Mouse (Mus musculus) midbrain, embryonic 16.5 days (tissue): ENCODE results near the gene Alpi. TPM values are rescaled to one million over a fixed set of nuclear protein-coding genes. Genes with fewer than 3 reads are reported as not detected.

Source experiments
- ATAC-seq: fragments of 200-750 bp; cut with Nextera tagmentation; 2 replicates; pipeline ENCODE4 v1.8.0; 2017; ENCODE audit warnings: moderate TSS enrichment
- H3K27ac ChIP-seq: fragments of 300-500 bp; sonication (generic); 2 replicates; pipeline ENCODE4 v1.5.1; 2014; ENCODE audit warnings: mild to moderate bottlenecking, low read length, mixed read lengths
- H3K27me3 ChIP-seq: fragments of 300-500 bp; sonication (generic); 2 replicates; pipeline ENCODE4 v1.6.1; 2014; ENCODE audit warnings: low read depth, low read length, mixed read lengths; ENCODE audit not compliant: control insufficient read depth, insufficient read depth
- H3K36me3 ChIP-seq: fragments of 300-500 bp; sonication (generic); 2 replicates; pipeline ENCODE4 v1.6.1; 2014; ENCODE audit warnings: mild to moderate bottlenecking, low read length, moderate library complexity, mixed read lengths; ENCODE audit not compliant: control insufficient read depth, insufficient read depth
- H3K4me1 ChIP-seq: fragments of 300-500 bp; sonication (generic); 2 replicates; pipeline ENCODE4 v1.6.1; 2014; ENCODE audit warnings: mild to moderate bottlenecking, low read length, mixed read lengths; ENCODE audit not compliant: control insufficient read depth, insufficient read depth
- H3K4me2 ChIP-seq: fragments of 300-500 bp; sonication (generic); 2 replicates; pipeline ENCODE4 v1.6.1; 2014; ENCODE audit warnings: mild to moderate bottlenecking, low read length, mixed read lengths
- H3K4me3 ChIP-seq: fragments of 300-500 bp; sonication (generic); 2 replicates; pipeline ENCODE4 v1.5.1; 2014; ENCODE audit warnings: low read depth, mild to moderate bottlenecking, low read length, moderate library complexity, mixed read lengths
- H3K9ac ChIP-seq: fragments of 300-500 bp; sonication (generic); 2 replicates; pipeline ENCODE4 v1.6.1; 2014; ENCODE audit warnings: low read depth, low read length, mixed read lengths
- H3K9me3 ChIP-seq: fragments of 300-500 bp; sonication (generic); replicated peaks from 2 replicates; pipeline ENCODE4 v1.6.1; 2014; ENCODE audit warnings: mild to moderate bottlenecking, low read length, mixed read lengths; ENCODE audit not compliant: control insufficient read depth, poor library complexity, severe bottlenecking
- WGBS: fragments of 180-500 bp; shearing (Covaris S2); extraction: QIAGEN DNeasy Blood & Tissue Kit; methylation state at CpG from one replicate; pipeline ENCODE4 v1.1.7; 2014; 5-methylcytosine and 5-hydroxymethylcytosine counted together
- polyA plus RNA-seq: library from polyadenylated mRNA; unstranded; fragments of >200 nt; fragmentation: Nextera tagmentation; extraction: Ambion mirVana; gene quantifications from 2 replicates; pipeline ENCODE4 v1.2.1, GENCODE M21; 2015

The Alpi gene
- polyA plus RNA-seq, 1 experiment from 2014 or later = not detected

DNA sequence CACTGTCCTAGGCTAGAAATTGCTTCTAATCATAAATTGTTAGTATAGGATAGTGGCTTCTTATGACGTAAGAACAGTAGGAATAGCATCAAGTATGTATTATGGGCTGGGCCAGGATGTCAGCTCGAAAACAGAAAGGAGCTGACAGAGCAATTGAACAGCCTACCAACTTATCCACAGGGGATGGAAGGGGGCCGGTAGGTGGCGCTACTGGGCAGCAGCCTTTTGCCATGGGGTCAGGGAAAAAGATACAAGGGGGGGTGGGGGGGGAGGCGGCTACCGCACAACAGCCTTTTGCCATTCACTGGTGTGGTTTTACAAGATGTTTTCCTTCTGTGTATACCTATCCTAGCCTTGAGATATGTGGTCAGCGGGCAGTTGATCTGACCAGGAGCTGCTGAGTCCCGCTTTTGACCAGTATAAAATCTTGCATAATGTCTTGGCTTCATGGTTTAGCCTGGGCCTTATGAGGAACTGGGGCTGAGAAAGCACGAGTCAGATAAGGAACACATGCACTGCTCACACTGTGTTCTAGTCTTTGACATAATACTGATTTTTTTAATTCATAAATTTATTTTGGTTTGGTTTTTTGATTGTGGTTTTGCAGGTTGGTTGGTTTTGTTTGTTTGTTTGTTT, 10.4 kb upstream of the Alpi start:
- Histone ChIP-seq H3K9me3 (no peaks in the 10 kb centered on the region), H3K4me2 (no peak overlapping the region), H3K4me3 (no peak overlapping the region), H3K36me3 (no peaks in the 10 kb centered on the region), H3K27me3 (no peaks in the 10 kb centered on the region), H3K9ac (no peak overlapping the region), H3K27ac (no peak overlapping the region), H3K4me1 (no peaks in the 10 kb centered on the region)
- no peak for ATAC-seq
- WGBS = 33% methylated on average over 9 of the region's 9 CpGs

DNA sequence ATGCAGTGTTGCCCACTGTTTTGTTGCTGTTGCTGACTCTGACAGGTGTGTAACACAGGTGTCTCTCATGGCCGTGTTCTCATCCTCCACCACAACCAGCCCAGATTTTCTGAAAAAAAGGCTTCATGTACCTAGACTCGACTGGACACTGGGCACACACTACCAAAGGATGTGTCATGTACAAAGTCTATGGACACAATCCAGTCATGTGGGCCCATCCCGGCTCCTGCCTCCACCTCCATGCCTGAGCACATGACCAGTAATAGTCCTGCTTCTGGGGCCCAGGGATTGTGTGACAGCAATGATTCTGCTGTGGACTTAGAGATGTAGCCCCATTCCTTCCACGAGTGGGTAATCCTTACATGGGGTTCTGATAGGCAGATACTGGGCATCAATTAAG, 7.2 kb upstream of the Alpi start:
- no peak for ATAC-seq
- Histone ChIP-seq H3K4me1 (no peaks in the 10 kb centered on the region), H3K27ac (no peak overlapping the region), H3K9me3 (no peaks in the 10 kb centered on the region), H3K36me3 (no peaks in the 10 kb centered on the region), H3K4me3 (no peak overlapping the region), H3K27me3 (no peaks in the 10 kb centered on the region), H3K9ac (no peak overlapping the region), H3K4me2 (no peak overlapping the region)
- WGBS = 95% methylated on average over 4 of the region's 4 CpGs

DNA sequence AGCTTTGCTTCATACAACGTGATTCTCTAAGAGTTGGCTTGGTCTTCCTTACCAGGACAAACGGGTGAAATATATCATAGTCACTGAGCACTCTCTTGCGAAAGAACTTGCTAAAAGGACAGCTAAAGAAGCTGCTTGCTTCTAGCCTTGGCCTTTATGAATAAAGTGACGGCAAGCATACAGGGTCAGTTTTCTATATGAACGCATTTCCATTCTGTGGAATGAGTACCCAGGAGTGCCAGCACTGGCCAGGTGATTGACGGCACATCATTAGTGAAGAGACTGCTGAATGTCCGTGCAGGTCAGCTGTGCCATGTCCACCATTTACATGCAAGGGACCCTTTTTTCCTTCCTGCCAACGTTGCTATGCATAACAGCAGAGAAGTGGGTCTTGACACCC, 5.1 kb upstream of the Alpi start:
- Histone ChIP-seq H3K4me1 (no peaks in the 10 kb centered on the region), H3K9ac (no peak overlapping the region), H3K27me3 (no peaks in the 10 kb centered on the region), H3K4me2 (no peak overlapping the region), H3K27ac (no peak overlapping the region), H3K9me3 (no peaks in the 10 kb centered on the region), H3K4me3 (no peak overlapping the region), H3K36me3 (no peaks in the 10 kb centered on the region)
- no peak for ATAC-seq
- 81% methylated on average over 8 of the region's 8 CpGs for WGBS

DNA sequence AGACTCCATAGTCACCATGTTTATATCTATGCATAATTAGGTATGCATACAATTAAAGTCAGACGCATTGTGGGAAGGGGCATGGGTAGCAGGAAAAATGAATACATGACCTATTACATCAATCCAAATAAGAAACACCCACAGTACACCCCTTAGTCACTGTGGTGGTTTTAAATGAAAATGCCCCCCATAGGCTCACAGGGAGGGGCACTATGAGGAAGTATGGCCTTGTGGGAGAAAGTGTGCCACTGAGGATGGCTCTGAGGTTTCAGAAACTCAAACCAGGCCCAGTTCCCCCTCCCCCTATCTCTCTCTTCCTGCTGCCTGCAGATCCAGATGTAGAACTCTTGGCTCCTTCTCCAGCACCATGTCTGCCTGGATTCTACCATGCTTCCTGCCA, 2.5 kb upstream of the Alpi start:
- no peaks in the 10 kb centered on the region for H3K4me1 ChIP-seq
- no peak for ATAC-seq
- H3K4me3 ChIP-seq = no peak overlapping the region
- H3K4me2 ChIP-seq = no peak overlapping the region
- no peaks in the 10 kb centered on the region; the same call in 1 of the 2 replicates for H3K27me3 ChIP-seq
- no peak overlapping the region for H3K27ac ChIP-seq
- no peaks in the 10 kb centered on the region for H3K9me3 ChIP-seq
- no peaks in the 10 kb centered on the region for H3K36me3 ChIP-seq
- WGBS = 70% methylated on average over 1 of the region's 1 CpGs
- H3K9ac ChIP-seq = no peak overlapping the region

DNA sequence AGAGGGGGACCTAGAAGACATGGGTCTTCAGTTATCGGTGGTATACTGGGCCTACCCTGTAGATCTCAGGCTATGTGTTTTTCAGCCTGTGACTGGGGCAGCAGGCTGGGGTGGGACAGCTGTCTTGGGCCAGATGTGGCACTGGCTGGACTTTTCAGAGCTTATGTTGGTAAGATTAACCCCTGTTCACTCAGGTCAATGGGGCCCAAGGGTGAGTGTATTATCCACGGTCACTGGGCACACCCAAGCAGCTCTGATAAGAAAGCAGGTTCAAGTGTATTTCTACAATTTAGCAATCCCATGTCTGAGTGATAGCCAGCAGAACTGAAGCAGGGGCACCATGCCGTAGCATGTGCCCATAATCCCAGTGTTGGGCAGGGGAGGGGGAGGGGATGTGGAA, 708 bp upstream of the Alpi start:
- no peak for ATAC-seq

DNA sequence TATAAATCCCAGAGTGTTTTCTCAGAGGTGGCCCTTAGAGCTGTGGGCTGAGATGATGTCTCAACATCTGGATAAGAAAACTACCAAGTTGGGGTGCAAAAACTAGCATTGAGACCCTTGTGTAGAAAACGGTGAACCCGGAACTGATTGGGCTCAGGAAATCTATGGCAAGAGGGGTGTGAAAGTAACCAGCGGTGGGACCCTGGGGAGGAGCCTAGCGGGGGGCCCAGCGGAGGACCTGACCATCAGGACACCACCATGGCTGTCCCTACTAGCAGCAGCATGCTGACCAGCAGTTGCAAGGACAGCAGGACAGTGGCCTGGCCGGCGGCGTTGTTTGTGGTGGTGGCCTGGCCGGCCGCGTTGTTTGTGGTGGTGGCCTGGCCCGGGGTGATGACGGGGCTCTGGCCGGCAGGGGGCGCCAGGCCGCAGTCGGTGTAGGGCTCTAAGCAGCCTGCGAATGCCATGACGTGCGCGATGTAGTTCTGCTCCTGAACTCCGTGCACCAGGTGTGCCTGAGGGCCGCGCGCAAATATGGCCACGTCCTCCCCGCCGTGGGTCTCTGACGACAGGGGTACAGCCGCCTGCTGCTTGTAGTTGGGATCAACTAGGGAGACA, 2.9 kb downstream of the Alpi start:
- Histone ChIP-seq H3K4me1 (no peaks in the 10 kb centered on the region), H3K36me3 (no peaks in the 10 kb centered on the region), H3K27me3 (no peaks in the 10 kb centered on the region; the same call in 1 of the 2 replicates), H3K9me3 (no peaks in the 10 kb centered on the region), H3K27ac (no peak overlapping the region), H3K4me3 (no peak overlapping the region), H3K4me2 (peak overlapping the region; percentile 13; the same call in 1 of the 2 replicates), H3K9ac (no peak overlapping the region)
- 15% methylated on average over 30 of the region's 30 CpGs for WGBS
- ATAC-seq = peak; percentile 51; the same call in 1 of the 2 replicates

More for the DNA sequence above, 708 bp upstream of the Alpi start:
- WGBS = 74% methylated on average over 3 of the region's 3 CpGs
- Histone ChIP-seq H3K27me3 (no peaks in the 10 kb centered on the region; the same call in 1 of the 2 replicates), H3K4me2 (no peak overlapping the region), H3K4me1 (no peaks in the 10 kb centered on the region), H3K27ac (no peak overlapping the region), H3K36me3 (no peaks in the 10 kb centered on the region), H3K9me3 (no peaks in the 10 kb centered on the region), H3K4me3 (no peak overlapping the region), H3K9ac (no peak overlapping the region)

DNA sequence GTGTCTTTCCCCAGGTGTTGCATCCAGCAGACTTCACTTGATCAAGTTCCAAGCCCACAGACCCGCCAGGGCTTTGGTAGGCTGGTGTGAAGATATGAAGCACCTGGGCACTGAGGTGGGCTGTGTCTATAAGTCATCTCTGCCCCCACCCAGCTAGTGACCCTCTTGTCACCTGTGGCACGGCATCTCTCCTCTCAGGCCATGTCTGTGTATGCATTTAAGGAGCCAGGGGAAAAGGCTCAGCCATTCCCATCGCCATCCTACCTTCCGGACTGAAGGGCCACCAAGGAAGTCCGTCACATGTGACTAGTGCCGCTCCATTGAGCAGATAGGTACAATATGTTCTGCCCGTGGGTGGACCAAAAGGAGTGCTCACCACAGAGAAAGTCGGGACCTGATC, 5.8 kb downstream of the Alpi start:
- no peak overlapping the region for H3K9ac ChIP-seq
- no peaks in the 10 kb centered on the region; the same call in 1 of the 2 replicates for H3K27me3 ChIP-seq
- no peak overlapping the region for H3K4me3 ChIP-seq
- no peak overlapping the region for H3K27ac ChIP-seq
- no peak for ATAC-seq
- no peak overlapping the region for H3K4me2 ChIP-seq
- WGBS = 78% methylated on average over 8 of the region's 8 CpGs
- H3K4me1 ChIP-seq = no peaks in the 10 kb centered on the region
- H3K9me3 ChIP-seq = no peaks in the 10 kb centered on the region
- H3K36me3 ChIP-seq = no peaks in the 10 kb centered on the region

DNA sequence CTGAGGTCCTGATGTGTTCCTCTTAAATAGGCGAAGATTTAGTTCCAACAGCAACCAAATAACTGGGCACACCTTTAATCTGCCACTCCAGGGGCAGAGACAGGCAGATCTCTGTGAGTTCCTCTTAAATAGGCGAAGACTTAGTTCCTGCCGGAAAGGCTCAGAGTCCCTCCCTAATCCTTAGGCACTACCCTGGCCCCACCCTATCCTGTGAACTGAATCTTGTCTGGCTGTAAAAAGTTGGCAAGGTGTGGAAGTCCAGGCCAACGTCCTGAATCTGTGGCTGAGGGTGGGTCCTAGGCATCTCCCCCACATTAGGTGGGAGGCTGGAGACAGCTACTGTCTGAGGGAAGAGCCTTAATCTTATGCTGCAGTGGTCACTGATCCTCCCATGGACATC, 11.6 kb downstream of the Alpi start, which contains the start of gene Alppl2:
Gene Alppl2 (minus strand): TSS at position 101 of the 400 bp plus-strand sequence.
- Histone ChIP-seq H3K27me3 (no peaks in the 10 kb centered on the region), H3K4me1 (no peaks in the 10 kb centered on the region), H3K9ac (no peak within 1 kb of the TSS), H3K4me3 (no peak within 1 kb of the TSS), H3K36me3 (no peaks in the 10 kb centered on the region), H3K4me2 (no peak within 1 kb of the TSS), H3K9me3 (0 out of 2 replicates have a peak, but pooled peaks cover 2% of the 10 kb centered on the region), H3K27ac (no peak within 1 kb of the TSS)
- WGBS = 84% methylated on average over 4 of the region's 4 CpGs
- ATAC-seq = no peak

DNA sequence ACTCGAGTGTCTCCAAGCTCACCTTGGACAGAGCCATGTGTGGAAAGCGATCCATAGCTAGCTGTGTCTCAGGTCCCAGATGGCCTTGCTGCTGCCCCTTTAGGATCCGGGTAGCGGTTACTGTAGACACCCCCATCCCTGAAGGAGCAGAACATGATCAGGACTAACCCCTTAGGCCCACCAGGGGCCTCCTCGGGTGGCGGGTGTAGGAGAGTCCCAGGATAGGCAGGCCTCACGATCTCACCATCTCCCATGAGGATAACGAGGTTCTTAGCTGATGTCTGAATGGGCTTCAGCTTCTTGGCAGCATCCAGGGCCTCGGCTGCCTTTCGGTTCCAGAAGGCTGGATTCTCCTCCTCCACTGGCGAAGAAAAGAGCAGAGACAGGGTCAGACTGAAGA, 12.2 kb downstream of the Alpi start:
- 0 out of 2 replicates have a peak, but pooled peaks cover 2% of the 10 kb centered on the region for H3K9me3 ChIP-seq
- H3K27ac ChIP-seq = no peak overlapping the region
- WGBS = 89% methylated on average over 11 of the region's 11 CpGs
- no peaks in the 10 kb centered on the region for H3K27me3 ChIP-seq
- H3K36me3 ChIP-seq = no peaks in the 10 kb centered on the region
- no peak for ATAC-seq
- no peaks in the 10 kb centered on the region for H3K4me1 ChIP-seq
- no peak overlapping the region for H3K9ac ChIP-seq
- no peak overlapping the region for H3K4me3 ChIP-seq
- H3K4me2 ChIP-seq = no peak overlapping the region
